19 mouse cellular contexts compared by ENCODE assay signal in the genomic region with DNA sequence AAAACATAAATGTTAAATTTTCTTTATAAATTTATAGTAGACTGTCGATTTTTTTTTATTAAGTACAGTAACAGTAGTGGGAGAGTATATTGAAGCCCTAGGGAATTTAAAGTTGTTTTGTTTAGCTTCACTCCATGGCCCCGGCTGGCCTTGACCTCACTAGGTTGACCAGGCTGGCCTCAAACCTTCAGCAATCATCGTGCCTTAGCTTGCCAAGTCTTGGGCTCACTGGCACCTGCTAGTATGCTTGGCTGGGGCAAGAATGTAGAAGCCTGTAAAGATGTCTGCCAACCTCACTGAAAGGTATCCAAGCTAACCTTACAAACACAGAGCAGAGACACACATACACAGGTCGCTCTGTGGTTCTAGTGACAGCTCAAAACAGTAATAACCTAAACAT. TPM values are rescaled to one million over a fixed set of nuclear protein-coding genes. Genes with fewer than 3 reads are reported as not detected.
DNase-seq lines count a peak whose midpoint lies in the region; ATAC-seq and TF ChIP-seq lines count a peak whose summit lies in the region.
"Had no signal": no experiment of that assay in that cellular context is flagged by ENCODE, and none has a peak within 500 bp of the region (broad histone marks: within the 10 kb centered on the region; RNA-seq: fewer than 3 reads in every experiment).

No protein-coding gene starts in this region.

- H3K36me3 ChIP-seq in kidney, embryonic 16.5 days (ENCODE audit: insufficient read depth, low read length) = no peaks in the 10 kb centered on the region
- H3K36me3 ChIP-seq: forebrain, embryonic 10.5 days; neural tube, embryonic 12.5 days had no signal

- intact Hi-C loops in gastrocnemius, adult 2 months (cut with DNase I) = loop anchor here (5.0 to 10.0 kb wide), 2 partner anchors 60 to 198 kb away; no protein-coding TSS in a partner anchor

- 73% methylated on average over 4 of the region's 4 CpGs for WGBS in kidney, embryonic 16.5 days

- ATAC-seq in kidney, embryonic 16.5 days (ENCODE audit: low FRiP score, low TSS enrichment) = no peak
- ATAC-seq: inflammation-experienced regulatory T-cells, adult 6 months had no signal

- H3K9ac ChIP-seq in kidney, embryonic 16.5 days (replicated peaks; ENCODE audit: low read length) = no peak overlapping the region
- H3K9ac ChIP-seq: embryonic facial prominence, embryonic 15.5 days; limb, embryonic 15.5 days; lung, embryonic 14.5 days; neural tube, embryonic 12.5 days had no signal

- H3K27ac ChIP-seq in gastrocnemius, adult 2 months = no peak overlapping the region
- no peak overlapping the region for H3K27ac ChIP-seq in kidney, embryonic 16.5 days (ENCODE audit: low read length)
- H3K27ac ChIP-seq: embryonic facial prominence, embryonic 15.5 days; forebrain, embryonic 10.5 days; limb, embryonic 15.5 days; neural tube, embryonic 12.5 days had no signal

- H3K27me3 ChIP-seq in kidney, embryonic 16.5 days (ENCODE audit: insufficient read depth, low read length) = no peaks in the 10 kb centered on the region
- H3K27me3 ChIP-seq: embryonic facial prominence, embryonic 15.5 days; limb, embryonic 15.5 days; neural tube, embryonic 12.5 days had no signal

- DNase-seq in gastrocnemius, adult 2 months = peak; percentile 18
- DNase-seq in gastrocnemius, postnatal 10 days = no peak
- peak; percentile 16 for DNase-seq in kidney, postnatal 10 days
- DNase-seq in adrenal gland, postnatal 25 days = peak; percentile 29
- peak; percentile 24 for DNase-seq in skeletal muscle tissue, adult 2 months (ENCODE audit: low read depth, low spot score)
- no peak for DNase-seq in spleen, postnatal 4 days (ENCODE audit: low spot score in 2 of 2)
- DNase-seq: embryo, embryonic 11 days; layer of hippocampus, postnatal 36 days; lung, embryonic 14.5 days; lung, postnatal 4 days had no signal

- H3K4me1 ChIP-seq in kidney, embryonic 16.5 days (ENCODE audit: insufficient read depth, low read length) = 0 out of 2 replicates have a peak, but pooled peaks cover 5% of the 10 kb centered on the region
- H3K4me1 ChIP-seq: limb, embryonic 15.5 days; neural tube, embryonic 12.5 days had no signal

- H3K4me3 ChIP-seq in gastrocnemius, adult 2 months = no peak overlapping the region
- H3K4me3 ChIP-seq in kidney, embryonic 16.5 days (ENCODE audit: low read length) = no peak overlapping the region
- H3K4me3 ChIP-seq: embryonic facial prominence, embryonic 15.5 days; forebrain, embryonic 10.5 days; limb, embryonic 15.5 days; neural tube, embryonic 12.5 days had no signal

- H3K9me3 ChIP-seq in kidney, embryonic 16.5 days (ENCODE audit: low read length) = no peaks in the 10 kb centered on the region
- H3K9me3 ChIP-seq: embryonic facial prominence, embryonic 15.5 days; forebrain, embryonic 10.5 days; limb, embryonic 15.5 days; neural tube, embryonic 12.5 days had no signal

- no peak for TF ChIP-seq CTCF in gastrocnemius, adult 2 months (IDR thresholded peaks at IDR 0.05)

- H3K4me2 ChIP-seq in kidney, embryonic 16.5 days (replicated peaks; ENCODE audit: low read depth, low read length) = no peak overlapping the region
- H3K4me2 ChIP-seq: embryonic facial prominence, embryonic 15.5 days; limb, embryonic 15.5 days; lung, embryonic 14.5 days; midbrain, embryonic 11.5 days; neural tube, embryonic 12.5 days had no signal

RNA-seq across cellular contexts. Expression of a gene that starts 33.0 kb away (rescaled TPM):
- total RNA-seq in gastrocnemius, adult 2 months (2021) = not detected
- not detected for total RNA-seq in gastrocnemius, postnatal 10 days (2021)
- polyA plus RNA-seq in kidney, embryonic 16.5 days (2015; fragmentation: Nextera tagmentation; extraction: Ambion mirVana) = 0.76 and 1.0 TPM in 2 replicates
- total RNA-seq in adrenal gland, postnatal 25 days (2021) = not detected in 2 replicates
- total RNA-seq: heart, adult 18-20 months; monocyte, adult 5-6 weeks had no signal
- polyA plus RNA-seq: inflammation-experienced regulatory T-cells, adult 6 months had no signal

RNA-seq across cellular contexts. Expression of a gene that starts 55.6 kb away (rescaled TPM):
- total RNA-seq in gastrocnemius, adult 2 months (2021) = 1 to 10 TPM; 6.4 to 8.5 TPM
- 10 to 100 TPM; 28.6 to 30.0 TPM for total RNA-seq in gastrocnemius, postnatal 10 days (2021)
- 84.9 and 86.9 TPM in 2 replicates for polyA plus RNA-seq in kidney, embryonic 16.5 days (2015; fragmentation: Nextera tagmentation; extraction: Ambion mirVana)
- 214 and 293 TPM in 2 replicates for total RNA-seq in adrenal gland, postnatal 25 days (2021)

Comparison
In these comparisons a context has a peak if more than half of its experiments do, and no peak if none do; other contexts are left out.
1. DNase-seq: peak in gastrocnemius, adult 2 months (single experiment), kidney, postnatal 10 days (single experiment), adrenal gland, postnatal 25 days (single experiment) and skeletal muscle tissue, adult 2 months (single experiment); none in gastrocnemius, postnatal 10 days (single experiment) and spleen, postnatal 4 days (0 of 2).